Mouse (Mus musculus) spleen, adult 2 months (tissue): ENCODE data around the gene Olfr480.

ENCODE experiments used
- CTCF ChIP-seq: fragments of 200-500 bp; IDR thresholded peaks from 2 replicates; pipeline ENCODE4 v1.5.1; 2011; ENCODE audit warnings: mild to moderate bottlenecking, inconsistent platforms; ENCODE audit not compliant: insufficient read depth, insufficient read length, insufficient replicate concordance; ENCODE audit errors: extremely low read depth
- POLR2A ChIP-seq: fragments of 200-500 bp; IDR thresholded peaks from 2 replicates; pipeline ENCODE4 v1.6.1; 2011; ENCODE audit warnings: low read depth, low read length, inconsistent platforms

DNA sequence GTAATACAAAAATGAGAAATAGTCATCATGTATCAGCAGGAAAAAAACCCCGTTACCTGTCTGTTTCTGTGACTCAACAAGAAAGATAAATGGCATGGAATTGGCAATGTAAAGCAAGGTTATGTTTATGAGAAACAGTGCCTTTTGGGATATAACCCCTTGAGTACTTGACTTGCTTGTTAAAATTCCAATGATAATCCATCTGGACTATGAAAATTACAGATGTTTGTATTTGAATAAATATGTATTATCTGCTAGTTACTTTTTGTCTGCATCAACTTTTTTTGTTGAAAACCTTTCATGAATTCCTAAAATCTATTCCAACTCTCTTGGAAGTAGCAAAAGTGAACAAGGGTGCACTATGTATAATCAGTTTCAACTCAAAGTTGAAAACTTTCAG lies at the start of gene Olfr480:
- TF ChIP-seq CTCF (no peak), POLR2A (no peak)
